Mouse (Mus musculus) lung, postnatal 36 days (tissue): ENCODE measurements around the gene Lamc2.
A peak's percentile ranks its signal among the peaks of the same experiment; 100 is the strongest.

Experiments used
- DNase-seq: peaks from one replicate; pipeline ENCODE4 v3.0.0; 2022; ENCODE audit warnings: mixed read lengths

Gene Lamc2

GRCm38 (mm10) chr1:153126491-153127381, 59.5 kb downstream of the Lamc2 start:
- DNase-seq, result peak; percentile 49

- no peak for DNase-seq
Observed at GRCm38 (mm10) chr1:153125287-153126275, 60.7 kb downstream of the Lamc2 start.

GRCm38 (mm10) chr1:153124502-153124901, 61.7 kb downstream of the Lamc2 start:
- DNase-seq, result no peak

GRCm38 (mm10) chr1:153122764-153123163, 63.5 kb downstream of the Lamc2 start:
- DNase-seq, result no peak

- DNase-seq, result no peak
Observed at GRCm38 (mm10) chr1:153121320-153121719, 64.9 kb downstream of the Lamc2 start.

- DNase-seq, result no peak
Observed at GRCm38 (mm10) chr1:153120544-153120943, 65.7 kb downstream of the Lamc2 start.

- DNase-seq, result no peak
Observed at GRCm38 (mm10) chr1:153115315-153115714, 70.9 kb downstream of the Lamc2 start.

- DNase-seq, result peak; percentile 47
Observed at GRCm38 (mm10) chr1:153111596-153111995, 74.7 kb downstream of the Lamc2 start.

GRCm38 (mm10) chr1:153109836-153110235, 76.4 kb downstream of the Lamc2 start:
- DNase-seq, result no peak

- DNase-seq, result no peak
Observed at GRCm38 (mm10) chr1:153109346-153109745, 76.9 kb downstream of the Lamc2 start.

- no peak for DNase-seq
Observed at GRCm38 (mm10) chr1:153107866-153108265, 78.4 kb downstream of the Lamc2 start.

GRCm38 (mm10) chr1:153104804-153105203, 81.4 kb downstream of the Lamc2 start:
- DNase-seq, result no peak

- DNase-seq, result no peak
Observed at GRCm38 (mm10) chr1:153103186-153103554, 83.1 kb downstream of the Lamc2 start.

- DNase-seq, result no peak
Observed at GRCm38 (mm10) chr1:153102296-153103185, 83.7 kb downstream of the Lamc2 start.

- DNase-seq, result peak; percentile 77
Observed at GRCm38 (mm10) chr1:153101327-153101880, 84.8 kb downstream of the Lamc2 start.

- no peak for DNase-seq
Observed at GRCm38 (mm10) chr1:153100912-153101311, 85.3 kb downstream of the Lamc2 start.

- DNase-seq, result peak; percentile 50
Observed at GRCm38 (mm10) chr1:153098586-153098985, 87.7 kb downstream of the Lamc2 start.

- no peak for DNase-seq
Observed at GRCm38 (mm10) chr1:153097017-153097675, 89.1 kb downstream of the Lamc2 start.

- peak; percentile 73 for DNase-seq
Observed at GRCm38 (mm10) chr1:153095826-153096727, 90.2 kb downstream of the Lamc2 start.

GRCm38 (mm10) chr1:153095328-153095727, 90.9 kb downstream of the Lamc2 start:
- DNase-seq, result no peak
